Mouse (Mus musculus): Measurements from ENCODE around the gene Zfp276. TPM values are rescaled to one million over a fixed set of nuclear protein-coding genes. Genes with fewer than 3 reads are reported as not detected.
"Not testable (repeated sequence)": the region's sequence is repeated elsewhere in the genome, so short reads cannot be mapped to it uniquely, and the experiment has no call there.

The Zfp276 gene
- polyA plus RNA-seq (2012; rRNA removed) = 28.4 and 30.9 TPM in 2 replicates

GRCm38 (mm10) chr8:123254099-123254885 is at the start of gene Zfp276, which contains the start of gene Vps9d1:
Zfp276 (plus strand) TSS chr8:123254195.
Vps9d1 (minus strand) TSS chr8:123254348.
- Histone ChIP-seq H3K27ac (ENCODE audit: insufficient read depth, low read length) (peak within 1 kb of the TSS; percentile 86), H3K4me3 (ENCODE audit: insufficient read depth, low read length) (peak within 1 kb of the TSS; percentile 87), H3K4me1 (ENCODE audit: control insufficient read depth, insufficient read depth, low read length) (peaks cover 10% of the 10 kb centered on the region)
- TF ChIP-seq POLR2A (IDR thresholded peaks at IDR 0.05; ENCODE audit: extremely low read depth, insufficient read depth, low read length) (peak; percentile 19; the same call in 1 of the 2 replicates), CTCF (IDR thresholded peaks at IDR 0.05; ENCODE audit: extremely low read depth, insufficient read depth, low read length) (no peak)

- Histone ChIP-seq H3K27ac (ENCODE audit: insufficient read depth, low read length) (no peak overlapping the region), H3K4me1 (ENCODE audit: control insufficient read depth, insufficient read depth, low read length) (no peaks in the 10 kb centered on the region; the same call in 1 of the 2 replicates), H3K4me3 (ENCODE audit: insufficient read depth, low read length) (peak overlapping the region; percentile 64)
- no peak for TF ChIP-seq POLR2A (IDR thresholded peaks at IDR 0.05; ENCODE audit: extremely low read depth, insufficient read depth, low read length)
- no peak for TF ChIP-seq CTCF (IDR thresholded peaks at IDR 0.05; ENCODE audit: extremely low read depth, insufficient read depth, low read length)
These were observed 42.1 kb upstream of the Zfp276 start for GRCm38 (mm10) chr8:123211876-123212275.

- H3K4me3 ChIP-seq (ENCODE audit: insufficient read depth, low read length) = peak within 1 kb of the TSS; percentile 64
- no peaks in the 10 kb centered on the region; the same call in 1 of the 2 replicates for H3K4me1 ChIP-seq (ENCODE audit: control insufficient read depth, insufficient read depth, low read length)
- H3K27ac ChIP-seq (ENCODE audit: insufficient read depth, low read length) = peak within 1 kb of the TSS; percentile 22; the same call in 1 of the 2 replicates
- TF ChIP-seq POLR2A (IDR thresholded peaks at IDR 0.05; ENCODE audit: extremely low read depth, insufficient read depth, low read length) (peak; percentile 64; the same call in 1 of the 2 replicates), CTCF (IDR thresholded peaks at IDR 0.05; ENCODE audit: extremely low read depth, insufficient read depth, low read length) (no peak)
These were observed 41.5 kb upstream of the Zfp276 start, which contains the start of the genes Chmp1a and Spata33 for GRCm38 (mm10) chr8:123212321-123213117. Chmp1a (minus strand) TSS chr8:123212763. Spata33 (plus strand) TSS chr8:123212832.

GRCm38 (mm10) chr8:123213118-123213772 is 40.8 kb upstream of the Zfp276 start:
- peak overlapping the region; percentile 64 for H3K4me3 ChIP-seq (ENCODE audit: insufficient read depth, low read length)
- H3K27ac ChIP-seq (ENCODE audit: insufficient read depth, low read length) = no peak overlapping the region
- no peaks in the 10 kb centered on the region; the same call in 1 of the 2 replicates for H3K4me1 ChIP-seq (ENCODE audit: control insufficient read depth, insufficient read depth, low read length)
- TF ChIP-seq POLR2A (IDR thresholded peaks at IDR 0.05; ENCODE audit: extremely low read depth, insufficient read depth, low read length) (no peak), CTCF (IDR thresholded peaks at IDR 0.05; ENCODE audit: extremely low read depth, insufficient read depth, low read length) (no peak)

- Histone ChIP-seq H3K27ac (ENCODE audit: insufficient read depth, low read length) (no peak overlapping the region), H3K4me1 (ENCODE audit: control insufficient read depth, insufficient read depth, low read length) (no peaks in the 10 kb centered on the region; the same call in 1 of the 2 replicates), H3K4me3 (ENCODE audit: insufficient read depth, low read length) (no peak overlapping the region)
- no peak for TF ChIP-seq POLR2A (IDR thresholded peaks at IDR 0.05; ENCODE audit: extremely low read depth, insufficient read depth, low read length)
- no peak for TF ChIP-seq CTCF (IDR thresholded peaks at IDR 0.05; ENCODE audit: extremely low read depth, insufficient read depth, low read length)
These were observed 38.6 kb upstream of the Zfp276 start for GRCm38 (mm10) chr8:123215430-123215829.

GRCm38 (mm10) chr8:123220917-123221316 is 33.1 kb upstream of the Zfp276 start:
- Histone ChIP-seq H3K4me1 (ENCODE audit: control insufficient read depth, insufficient read depth, low read length) (no peaks in the 10 kb centered on the region; the same call in 1 of the 2 replicates), H3K27ac (ENCODE audit: insufficient read depth, low read length) (no peak overlapping the region), H3K4me3 (ENCODE audit: insufficient read depth, low read length) (no peak overlapping the region)
- TF ChIP-seq POLR2A (IDR thresholded peaks at IDR 0.05; ENCODE audit: extremely low read depth, insufficient read depth, low read length) (no peak), CTCF (IDR thresholded peaks at IDR 0.05; ENCODE audit: extremely low read depth, insufficient read depth, low read length) (no peak)

GRCm38 (mm10) chr8:123224278-123225266 is 29.4 kb upstream of the Zfp276 start, which contains the start of gene Cdk10:
Cdk10 (plus strand) TSS chr8:123224842.
- TF ChIP-seq CTCF (IDR thresholded peaks at IDR 0.05; ENCODE audit: extremely low read depth, insufficient read depth, low read length) (no peak), POLR2A (IDR thresholded peaks at IDR 0.05; ENCODE audit: extremely low read depth, insufficient read depth, low read length) (peak; percentile 99)
- peak within 1 kb of the TSS; percentile 45 for H3K4me3 ChIP-seq (ENCODE audit: insufficient read depth, low read length)
- H3K27ac ChIP-seq (ENCODE audit: insufficient read depth, low read length) = peak within 1 kb of the TSS; percentile 6
- H3K4me1 ChIP-seq (ENCODE audit: control insufficient read depth, insufficient read depth, low read length) = peaks cover 2% of the 10 kb centered on the region; the same call in 1 of the 2 replicates

GRCm38 (mm10) chr8:123228416-123228815 is 25.6 kb upstream of the Zfp276 start:
- no peak overlapping the region for H3K4me3 ChIP-seq (ENCODE audit: insufficient read depth, low read length)
- no peak overlapping the region for H3K27ac ChIP-seq (ENCODE audit: insufficient read depth, low read length)
- TF ChIP-seq POLR2A (IDR thresholded peaks at IDR 0.05; ENCODE audit: extremely low read depth, insufficient read depth, low read length) (no peak), CTCF (IDR thresholded peaks at IDR 0.05; ENCODE audit: extremely low read depth, insufficient read depth, low read length) (no peak)
- peaks cover 4% of the 10 kb centered on the region; the same call in 1 of the 2 replicates for H3K4me1 ChIP-seq (ENCODE audit: control insufficient read depth, insufficient read depth, low read length)

GRCm38 (mm10) chr8:123230326-123230725 is 23.7 kb upstream of the Zfp276 start:
- not testable (repeated sequence) for H3K4me3 ChIP-seq (ENCODE audit: insufficient read depth, low read length); H3K4me1 ChIP-seq (ENCODE audit: control insufficient read depth, insufficient read depth, low read length)

More at GRCm38 (mm10) chr8:123230326-123230725, 23.7 kb upstream of the Zfp276 start:
- H3K27ac ChIP-seq (ENCODE audit: insufficient read depth, low read length) = not testable (repeated sequence)
